Mouse (Mus musculus) heart, embryonic 11.5 days (tissue): ENCODE measurements around the gene Npepps. TPM values are rescaled to one million over a fixed set of nuclear protein-coding genes. Genes with fewer than 3 reads are reported as not detected.

Experiments
- ATAC-seq: fragments of 200-750 bp; cut with Nextera tagmentation; replicated peaks from 2 replicates; pipeline ENCODE4 v1.8.0; 2017; ENCODE audit warnings: moderate library complexity; ENCODE audit not compliant: insufficient number of reproducible peaks, low FRiP score, low TSS enrichment
- H3K27ac ChIP-seq: fragments of 300-500 bp; sonication (generic); 2 replicates; pipeline ENCODE4 v1.5.1; 2014; ENCODE audit warnings: mild to moderate bottlenecking, low read depth, low read length
- H3K27me3 ChIP-seq: fragments of 300-500 bp; sonication (generic); 2 replicates; pipeline ENCODE4 v1.6.1; 2014; ENCODE audit warnings: mild to moderate bottlenecking, low read length, mixed read lengths; ENCODE audit not compliant: control insufficient read depth, insufficient read depth
- H3K36me3 ChIP-seq: fragments of 300-500 bp; sonication (generic); 2 replicates; pipeline ENCODE4 v1.6.1; 2014; ENCODE audit warnings: mild to moderate bottlenecking, low read length, moderate library complexity, mixed read lengths; ENCODE audit not compliant: control insufficient read depth, insufficient read depth
- H3K4me1 ChIP-seq: fragments of 300-500 bp; sonication (generic); 2 replicates; pipeline ENCODE4 v1.6.1; 2014; ENCODE audit warnings: low read length; ENCODE audit not compliant: control insufficient read depth, insufficient read depth
- H3K4me2 ChIP-seq: fragments of 300-500 bp; sonication (generic); 2 replicates; pipeline ENCODE4 v1.6.1; 2014; ENCODE audit warnings: mild to moderate bottlenecking, moderate library complexity
- H3K4me3 ChIP-seq: fragments of 300-500 bp; sonication (generic); 2 replicates; pipeline ENCODE4 v1.5.1; 2014; ENCODE audit warnings: low read depth, low read length
- H3K9ac ChIP-seq: fragments of 300-500 bp; sonication (generic); 2 replicates; pipeline ENCODE4 v1.6.1; 2014; ENCODE audit warnings: mild to moderate bottlenecking, low read depth, low read length, moderate library complexity
- H3K9me3 ChIP-seq: fragments of 300-500 bp; sonication (generic); replicated peaks from 2 replicates; pipeline ENCODE4 v1.6.1; 2016; ENCODE audit warnings: low read length; ENCODE audit not compliant: control insufficient read depth
- WGBS: fragments of 180-500 bp; shearing (Covaris S2); extraction: QIAGEN DNeasy Blood & Tissue Kit; methylation state at CpG from one replicate; pipeline ENCODE4 v1.1.7; 2014; ENCODE audit not compliant: insufficient replicate concordance; 5-methylcytosine and 5-hydroxymethylcytosine counted together
- polyA plus RNA-seq: library from polyadenylated mRNA; unstranded; fragments of >200 nt; fragmentation: Nextera tagmentation; extraction: Ambion mirVana; gene quantifications from 2 replicates; pipeline ENCODE4 v1.2.1, GENCODE M21; 2014

Npepps gene
- polyA plus RNA-seq, 1 experiment from 2014 or later: 78.0 TPM

DNA sequence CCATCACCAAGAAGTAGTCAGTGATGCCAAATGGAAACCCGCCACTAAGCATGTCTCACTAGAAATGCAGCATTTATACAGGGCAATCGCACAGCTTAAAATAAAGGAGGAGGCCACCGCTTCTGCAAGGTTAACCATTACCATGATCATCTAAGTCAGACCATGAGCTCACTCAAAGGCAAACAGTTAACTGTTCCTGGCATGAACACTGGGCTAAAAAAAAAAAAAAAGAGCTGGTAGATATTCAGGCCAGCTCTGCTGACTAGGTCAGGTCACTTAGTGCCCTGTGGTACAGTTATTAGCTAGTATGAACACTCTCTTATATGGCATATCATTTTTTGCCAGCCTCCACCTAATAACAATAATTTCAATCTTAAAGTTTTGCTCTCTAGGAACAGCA is 98.0 kb downstream of the Npepps start:
- Histone ChIP-seq H3K36me3 (peaks cover 54% of the 10 kb centered on the region), H3K27me3 (no peaks in the 10 kb centered on the region)
- 92% methylated on average over 3 of the region's 3 CpGs for WGBS

DNA sequence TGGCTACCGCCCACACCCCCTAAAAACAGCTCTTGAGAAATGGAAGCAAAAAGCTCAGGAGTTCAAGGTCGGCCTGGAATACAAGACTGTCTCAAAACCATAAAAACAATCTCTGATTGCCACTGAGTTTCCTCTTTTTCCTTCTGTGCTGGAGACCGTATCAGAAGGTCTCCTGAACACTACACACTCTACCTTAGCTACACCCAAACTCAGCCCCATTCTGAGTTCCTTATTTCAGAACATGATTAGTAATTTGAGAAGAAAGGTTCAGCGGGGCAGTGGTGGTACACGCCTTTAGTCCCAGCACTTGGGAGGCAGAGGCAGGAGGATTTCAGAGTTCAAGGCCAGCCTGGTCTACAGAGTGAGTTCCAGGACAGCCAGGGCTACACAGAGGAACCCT is 99.4 kb downstream of the Npepps start:
- ATAC-seq: no peak
- WGBS: 90% methylated on average over 5 of the region's 5 CpGs
- H3K27ac ChIP-seq: no peak overlapping the region
- peaks cover 61% of the 10 kb centered on the region for H3K36me3 ChIP-seq
- H3K4me2 ChIP-seq: no peak overlapping the region
- H3K9me3 ChIP-seq: no peaks in the 10 kb centered on the region
- H3K4me3 ChIP-seq: no peak overlapping the region
- peaks cover 18% of the 10 kb centered on the region for H3K4me1 ChIP-seq
- no peak overlapping the region for H3K9ac ChIP-seq
- no peaks in the 10 kb centered on the region for H3K27me3 ChIP-seq

More for the DNA sequence above, 98.0 kb downstream of the Npepps start:
- Histone ChIP-seq H3K9ac (no peak overlapping the region), H3K4me1 (peaks cover 22% of the 10 kb centered on the region), H3K27ac (no peak overlapping the region), H3K9me3 (no peaks in the 10 kb centered on the region), H3K4me3 (no peak overlapping the region), H3K4me2 (no peak overlapping the region)
- ATAC-seq: no peak

DNA sequence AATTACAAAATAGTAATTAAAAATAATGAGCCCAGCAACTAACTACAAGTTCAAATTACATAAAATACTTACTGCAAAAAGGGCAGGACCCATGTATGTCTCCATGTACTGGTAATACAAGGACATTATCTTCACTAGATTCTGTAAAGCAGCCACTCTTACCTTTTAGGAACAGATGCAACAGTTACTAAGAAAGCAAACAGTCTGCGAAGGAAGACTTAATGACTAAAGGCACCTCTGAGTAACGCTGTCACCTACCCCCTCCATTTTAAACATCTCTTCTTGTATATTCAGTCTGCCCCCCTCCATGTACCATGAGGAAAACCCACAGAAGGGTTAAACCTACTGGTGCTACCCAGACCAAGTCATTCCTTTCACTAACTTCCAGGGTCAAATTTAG is 102.2 kb downstream of the Npepps start:
- Histone ChIP-seq H3K9me3 (no peaks in the 10 kb centered on the region), H3K4me1 (no peaks in the 10 kb centered on the region; the same call in 1 of the 2 replicates), H3K27me3 (no peaks in the 10 kb centered on the region), H3K36me3 (peaks cover 73% of the 10 kb centered on the region), H3K4me3 (no peak overlapping the region), H3K27ac (no peak overlapping the region), H3K9ac (no peak overlapping the region), H3K4me2 (no peak overlapping the region)
- ATAC-seq: no peak
- WGBS: 94% methylated on average over 2 of the region's 2 CpGs

DNA sequence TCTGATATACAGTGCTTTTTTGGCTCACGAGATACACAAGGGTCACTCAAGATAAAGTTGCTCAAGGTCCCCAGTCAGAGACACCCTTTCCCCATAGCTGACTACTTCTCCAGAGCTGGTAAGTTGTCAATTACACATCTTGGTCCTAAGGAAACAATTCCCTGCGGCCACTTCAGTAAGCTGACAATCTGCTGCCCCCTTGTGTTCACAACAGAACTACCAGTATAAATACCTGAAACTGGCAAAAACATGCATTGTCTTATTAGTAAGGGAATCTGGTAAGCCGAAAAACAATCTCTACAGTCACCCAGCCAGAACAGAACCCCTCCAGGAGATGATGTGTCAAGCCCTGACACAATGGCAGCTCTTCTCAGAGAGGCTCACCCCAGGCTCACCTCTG is 103.6 kb downstream of the Npepps start:
- no peak overlapping the region for H3K4me2 ChIP-seq
- H3K4me1 ChIP-seq: no peaks in the 10 kb centered on the region; the same call in 1 of the 2 replicates
- H3K27me3 ChIP-seq: no peaks in the 10 kb centered on the region
- H3K27ac ChIP-seq: no peak overlapping the region
- WGBS: 56% methylated on average over 3 of the region's 3 CpGs
- H3K36me3 ChIP-seq: peaks cover 67% of the 10 kb centered on the region
- no peaks in the 10 kb centered on the region for H3K9me3 ChIP-seq
- no peak for ATAC-seq
- no peak overlapping the region for H3K4me3 ChIP-seq
- H3K9ac ChIP-seq: no peak overlapping the region

DNA sequence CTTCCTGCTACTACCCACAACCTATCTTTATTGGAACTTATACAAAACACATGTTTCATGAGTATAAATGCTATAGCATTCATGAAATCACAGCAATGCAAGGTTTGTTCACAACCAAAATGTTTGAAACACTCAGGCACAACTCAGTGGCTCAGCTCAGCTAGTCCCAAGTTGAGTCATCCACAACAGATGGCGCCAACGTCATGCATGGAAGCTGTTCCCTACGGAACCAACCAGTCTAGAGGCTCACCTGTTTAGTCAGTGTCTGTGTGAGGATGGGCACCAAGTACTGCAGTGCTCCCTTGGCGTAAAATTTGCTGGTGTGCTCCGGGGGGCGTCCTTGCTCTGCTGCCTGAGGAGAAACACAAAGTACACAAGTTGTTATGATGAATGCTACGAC is 104.9 kb downstream of the Npepps start:
- 94% methylated on average over 7 of the region's 7 CpGs for WGBS
- H3K27ac ChIP-seq: no peak overlapping the region
- no peak overlapping the region for H3K4me3 ChIP-seq
- no peaks in the 10 kb centered on the region for H3K4me1 ChIP-seq
- peaks cover 67% of the 10 kb centered on the region for H3K36me3 ChIP-seq
- no peaks in the 10 kb centered on the region for H3K27me3 ChIP-seq
- H3K9me3 ChIP-seq: no peaks in the 10 kb centered on the region
- H3K4me2 ChIP-seq: no peak overlapping the region
- no peak overlapping the region for H3K9ac ChIP-seq
- no peak for ATAC-seq

DNA sequence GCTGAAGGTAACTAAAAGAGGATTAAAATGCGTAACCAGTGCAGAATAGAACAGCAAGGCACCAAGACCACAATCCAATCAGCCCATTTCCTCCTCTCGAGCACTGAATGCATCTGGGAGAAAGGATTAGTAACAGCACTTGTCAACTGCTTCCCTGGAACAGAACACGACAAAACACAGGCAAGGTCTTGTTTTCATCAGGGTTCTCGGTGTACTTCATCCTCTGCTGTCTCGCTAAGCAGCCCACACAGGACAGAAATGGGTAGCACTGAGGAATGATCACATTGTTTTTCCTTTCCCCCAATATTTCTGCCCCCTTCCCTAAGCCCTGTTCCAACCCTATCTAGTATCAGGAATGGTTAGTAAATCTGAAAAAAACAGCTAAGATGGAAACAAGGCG is 120.1 kb downstream of the Npepps start:
- Histone ChIP-seq H3K27ac (no peak overlapping the region), H3K4me1 (no peaks in the 10 kb centered on the region), H3K9ac (no peak overlapping the region), H3K9me3 (no peaks in the 10 kb centered on the region), H3K27me3 (no peaks in the 10 kb centered on the region), H3K4me2 (no peak overlapping the region), H3K4me3 (no peak overlapping the region), H3K36me3 (peaks cover 59% of the 10 kb centered on the region)
- 71% methylated on average over 6 of the region's 6 CpGs for WGBS
- ATAC-seq: no peak

DNA sequence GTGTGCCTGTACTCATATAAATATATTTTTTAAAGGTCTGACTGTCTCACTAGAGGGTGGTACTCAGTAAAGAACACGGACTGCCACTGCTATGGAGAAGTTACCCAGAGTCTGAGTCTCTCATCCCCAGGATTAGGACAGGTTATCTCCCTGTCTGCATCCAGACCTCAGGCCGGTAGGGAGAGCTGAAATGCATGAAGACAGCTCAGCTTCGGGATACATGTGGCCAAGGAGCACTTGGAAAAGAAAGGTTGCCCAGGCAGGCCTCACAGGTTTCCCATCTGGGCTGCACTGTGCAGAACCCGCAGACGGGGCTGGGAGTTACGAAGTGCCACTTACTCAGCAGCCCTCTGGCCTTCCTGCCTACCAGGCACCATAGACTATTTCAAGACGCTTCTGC is 123.4 kb downstream of the Npepps start:
- H3K4me1 ChIP-seq: peaks cover 6% of the 10 kb centered on the region
- WGBS: 80% methylated on average over 7 of the region's 7 CpGs
- no peak overlapping the region for H3K9ac ChIP-seq
- H3K4me3 ChIP-seq: no peak overlapping the region
- no peaks in the 10 kb centered on the region for H3K9me3 ChIP-seq
- no peak overlapping the region for H3K27ac ChIP-seq
- H3K27me3 ChIP-seq: no peaks in the 10 kb centered on the region
- H3K36me3 ChIP-seq: peaks cover 36% of the 10 kb centered on the region
- ATAC-seq: no peak
- H3K4me2 ChIP-seq: no peak overlapping the region

Other genes starting within 250 kb of the Npepps start
- gene Lrrc46, start 239.2 kb downstream of the Npepps start, polyA plus RNA-seq: 0.59 and 0.93 TPM in 2 replicates
- 83.9 and 87.2 TPM in 2 replicates for gene Mrpl10, start 239.1 kb downstream of the Npepps start, polyA plus RNA-seq
- gene Osbpl7, start 230.0 kb downstream of the Npepps start, polyA plus RNA-seq: 3.9 and 4.1 TPM in 2 replicates
- gene Tbx21, start 165.3 kb downstream of the Npepps start, polyA plus RNA-seq: not detected in 2 replicates
- 5.7 and 6.8 TPM in 2 replicates for gene Tbkbp1, start 129.1 kb downstream of the Npepps start, polyA plus RNA-seq
- gene Kpnb1, start 92.8 kb downstream of the Npepps start, polyA plus RNA-seq: 61.2 and 63.6 TPM in 2 replicates
- 64.2 and 70.3 TPM in 2 replicates for gene Mrpl45, start 35.1 kb upstream of the Npepps start, polyA plus RNA-seq
- gene Gpr179, start 71.4 kb upstream of the Npepps start, polyA plus RNA-seq: 0.01 TPM in 1 of 2 replicates, not detected in the other
- 2.2 and 2.9 TPM in 2 replicates for gene Socs7, start 81.9 kb upstream of the Npepps start, polyA plus RNA-seq
- 6.7 and 8.3 TPM in 2 replicates for gene Arhgap23, start 134.9 kb upstream of the Npepps start, polyA plus RNA-seq
- 0.11 TPM in 1 of 2 replicates, not detected in the other for gene 4933428G20Rik, start 219.7 kb upstream of the Npepps start, polyA plus RNA-seq